Mouse (Mus musculus) gastrocnemius, postnatal 25 days (tissue): ENCODE data around the gene Olfr1316. TPM values are rescaled to one million over a fixed set of nuclear protein-coding genes. Genes with fewer than 3 reads are reported as not detected.

ENCODE experiments used
- DNase-seq: peaks from one replicate; pipeline ENCODE4 v3.0.0; 2022
- long read RNA-seq, 2 experiments: library from polyadenylated mRNA; stranded (forward); transcript quantifications; one replicate each; pipeline ENCODE4 v2.0.0; 2021
- total RNA-seq, 2 experiments: library from RNA; stranded (reverse); gene quantifications; 1 replicate in 1 of 2; 2 replicates in 1 of 2; pipeline ENCODE4 v1.2.3; 2021

Olfr1316 gene
- not detected for total RNA-seq
- long read RNA-seq, experiment 1 = 0 reads
- long read RNA-seq, experiment 2 = 0 reads

DNA sequence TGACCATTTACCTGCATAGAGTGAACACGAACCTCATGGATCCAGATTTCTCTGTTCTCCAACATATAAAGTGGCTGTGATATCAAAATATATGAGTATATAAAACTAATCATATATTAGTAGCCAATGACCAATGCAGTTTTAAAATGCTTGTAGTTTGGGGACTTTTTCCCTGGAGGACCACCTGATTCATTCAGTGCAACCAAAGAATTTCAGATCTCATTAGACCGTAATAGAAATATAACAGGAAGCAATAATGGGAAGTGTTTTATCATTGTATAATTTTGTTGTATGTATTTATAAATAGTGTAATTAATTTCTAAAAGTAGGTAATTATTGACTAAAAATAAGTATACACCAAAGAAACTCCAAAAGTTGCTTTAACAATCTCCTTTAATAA, at the start of gene Olfr1316:
Gene Olfr1316 (minus strand): TSS at position 101 of the 400 bp plus-strand sequence.
- DNase-seq = no peak

DNA sequence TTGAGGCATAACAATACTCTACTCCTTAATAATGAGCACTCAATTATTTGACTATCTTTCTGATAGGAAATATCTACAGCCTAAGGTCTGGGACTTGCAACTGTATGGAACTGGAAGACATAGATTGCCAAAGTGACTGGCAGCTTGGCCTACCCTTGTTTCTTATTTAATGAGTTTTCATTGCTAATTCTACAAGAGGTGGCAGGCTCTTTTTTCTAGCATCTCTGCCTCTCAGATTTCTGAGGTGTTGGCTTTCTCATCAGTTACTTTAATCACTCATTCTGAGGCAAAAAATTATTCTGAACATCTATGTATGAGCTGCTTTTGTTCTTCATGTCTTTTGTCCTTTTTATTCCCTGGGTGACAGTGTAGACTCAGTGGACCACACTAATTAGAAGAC, 19.1 kb upstream of the Olfr1316 start, which contains the start of gene Olfr1318:
Gene Olfr1318 (plus strand): TSS at position 301 of the 400 bp plus-strand sequence.
- DNase-seq = no peak

DNA sequence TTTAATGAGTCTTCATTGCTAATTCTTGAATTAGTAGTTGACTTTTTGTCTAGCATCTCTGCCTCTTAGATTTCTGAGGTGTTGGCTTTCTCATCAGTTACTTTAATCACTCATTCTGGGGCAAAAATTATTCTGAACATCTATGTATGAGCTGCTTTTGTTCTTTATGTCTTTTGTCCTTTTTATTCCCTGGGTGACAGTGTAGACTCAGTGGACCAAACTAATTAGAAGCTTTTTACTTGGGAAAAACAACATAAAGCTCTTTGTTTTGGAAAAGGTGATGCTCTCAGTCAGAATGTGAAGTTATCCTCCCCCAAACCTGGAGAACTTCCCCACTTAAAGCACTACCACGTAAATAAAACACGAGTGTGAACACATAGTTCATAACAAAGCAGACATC, 5.3 kb upstream of the Olfr1316 start, which contains the start of gene Olfr1317:
Gene Olfr1317 (plus strand): TSS at position 301 of the 400 bp plus-strand sequence.
- DNase-seq = no peak

DNA sequence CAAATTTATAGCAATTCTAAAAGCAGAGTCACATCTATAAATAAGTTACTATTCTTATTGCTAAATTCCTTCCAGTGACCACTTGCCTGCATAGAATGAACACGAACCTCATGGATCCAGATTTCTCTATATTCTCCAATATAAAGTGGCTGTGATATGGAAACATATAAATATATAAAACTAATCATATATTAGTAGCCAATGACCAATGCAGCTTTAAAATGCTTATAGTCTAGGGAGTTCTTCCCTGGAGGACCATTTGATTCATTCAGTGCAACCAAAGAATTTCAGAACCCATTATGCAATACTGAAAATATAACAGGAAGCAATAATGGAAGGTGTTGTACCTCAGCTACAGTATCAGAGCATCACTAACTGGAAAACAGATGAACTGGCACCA, 19.4 kb downstream of the Olfr1316 start, which contains the start of gene Olfr1315-ps1:
Gene Olfr1315-ps1 (minus strand): TSS at position 101 of the 400 bp plus-strand sequence.
- DNase-seq = no peak

DNA sequence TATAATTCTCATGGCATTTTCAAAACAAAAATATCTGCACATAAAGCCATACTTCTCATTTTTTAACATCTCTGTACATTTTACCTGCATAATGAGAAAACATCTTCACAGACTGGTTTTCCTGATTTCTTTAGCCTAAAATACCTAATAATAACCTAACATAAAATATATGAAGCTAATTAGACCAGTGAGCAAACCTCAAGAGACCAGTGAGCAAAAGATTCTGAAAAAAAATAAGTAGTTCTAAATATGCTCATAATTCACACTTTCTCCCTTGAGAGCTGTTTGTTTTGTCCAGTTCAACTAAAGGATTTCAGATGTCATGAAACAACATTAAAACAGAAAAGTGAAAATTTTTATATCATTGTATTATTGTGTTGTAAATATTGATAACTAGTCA, 38.1 kb downstream of the Olfr1316 start, which contains the start of gene Olfr1314:
Gene Olfr1314 (minus strand): TSS at position 101 of the 400 bp plus-strand sequence.
- no peak for DNase-seq

DNA sequence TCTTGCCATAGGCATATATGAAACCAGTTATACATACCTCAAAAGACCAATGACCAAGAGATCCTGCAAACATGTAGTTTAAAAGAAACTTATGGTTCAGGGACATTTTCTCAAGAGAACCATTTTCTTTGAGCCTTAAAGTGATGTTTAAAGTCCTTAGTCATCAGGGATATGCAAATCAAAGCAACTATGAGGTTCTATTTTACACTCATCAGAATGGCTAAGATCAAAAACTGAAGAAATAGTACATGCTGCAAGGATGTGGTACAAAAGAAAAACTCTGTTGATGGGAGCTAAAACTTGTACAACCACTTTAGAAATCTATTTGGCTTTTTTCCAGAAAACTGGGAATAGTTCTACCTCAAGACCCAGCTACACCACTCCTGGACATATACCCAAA, 57.0 kb downstream of the Olfr1316 start, which contains the start of gene Olfr1313:
Gene Olfr1313 (minus strand): TSS at position 101 of the 400 bp plus-strand sequence.
- DNase-seq = no peak

Other genes with a start within 250 kb of the Olfr1316 start
- not detected for gene Olfr1306, start 218.7 kb downstream of the Olfr1316 start, total RNA-seq
- not detected for gene Olfr1307, start 185.5 kb downstream of the Olfr1316 start, total RNA-seq
- gene Olfr1308, start 170.0 kb downstream of the Olfr1316 start, total RNA-seq = not detected
- gene Olfr1309, start 144.7 kb downstream of the Olfr1316 start, total RNA-seq = not detected
- not detected for gene Olfr1310, start 122.3 kb downstream of the Olfr1316 start, total RNA-seq
- not detected for gene Olfr1311, start 110.6 kb downstream of the Olfr1316 start, total RNA-seq
- not detected for gene Olfr1312, start 84.7 kb downstream of the Olfr1316 start, total RNA-seq
- gene Olfr1313, start 57.1 kb downstream of the Olfr1316 start, total RNA-seq = not detected
- gene Olfr1314, start 38.2 kb downstream of the Olfr1316 start, total RNA-seq = not detected
- gene Olfr1315-ps1, start 19.5 kb downstream of the Olfr1316 start, total RNA-seq = not detected
- not detected for gene Olfr1317, start 5.4 kb upstream of the Olfr1316 start, total RNA-seq
- not detected for gene Olfr1318, start 19.2 kb upstream of the Olfr1316 start, total RNA-seq
- 1 to 10 TPM; 2.1 to 2.3 TPM for gene Lpcat4, start 104.5 kb upstream of the Olfr1316 start, total RNA-seq
- not detected for gene Nutm1, start 124.3 kb upstream of the Olfr1316 start, total RNA-seq
- gene Nop10, start 126.9 kb upstream of the Olfr1316 start, total RNA-seq = 10 to 100 TPM; 49.2 to 55.4 TPM
- 10 to 100 TPM; 22.7 to 23.0 TPM for gene Slc12a6, start 130.8 kb upstream of the Olfr1316 start, total RNA-seq
- 1 to 10 TPM in 1 of 2 experiments, under 1 TPM in 1; 0.56 to 1.2 TPM for gene Gm21985, start 131.3 kb upstream of the Olfr1316 start, total RNA-seq
- 10 to 100 TPM; 58.3 to 68.9 TPM for gene Emc4, start 233.1 kb upstream of the Olfr1316 start, total RNA-seq
- 1 to 10 TPM; 2.8 to 3.1 TPM for gene Katnbl1, start 244.2 kb upstream of the Olfr1316 start, total RNA-seq